Mouse (Mus musculus): Measurements from ENCODE around the gene Plcd1. TPM values are rescaled to one million over a fixed set of nuclear protein-coding genes. Genes with fewer than 3 reads are reported as not detected.

The Plcd1 gene
- polyA plus RNA-seq, 1 experiment from 2014 or later: 35.3 TPM

- Histone ChIP-seq H3K4me1 (replicated peaks; ENCODE audit: control insufficient read depth, insufficient read depth) (no peaks in the 10 kb centered on the region), H3K27ac (replicated peaks) (no peak overlapping the region), H3K36me3 (ENCODE audit: control insufficient read depth, insufficient read depth, low read length) (no peaks in the 10 kb centered on the region; the same call in 1 of the 2 replicates), H3K9ac (ENCODE audit: low read length) (no peak overlapping the region), H3K9me3 (ENCODE audit: control insufficient read depth, low read length) (no peaks in the 10 kb centered on the region), H3K4me3 (ENCODE audit: low read depth, low read length) (no peak overlapping the region), H3K4me2 (replicated peaks; ENCODE audit: low read depth) (no peak overlapping the region), H3K27me3 (ENCODE audit: control insufficient read depth, insufficient read depth, low read length) (no peaks in the 10 kb centered on the region)
- TF ChIP-seq EP300 (optimal IDR thresholded peaks at IDR 0.05) (no peak), CTCF (IDR thresholded peaks at IDR 0.05; ENCODE audit: low read depth) (no peak)
- DNase-seq (ENCODE audit: low spot score) (no peak), ATAC-seq (ENCODE audit: low FRiP score, low TSS enrichment) (no peak)
- 75% methylated on average over 7 of the region's 7 CpGs for WGBS
Measured at GRCm38 (mm10) chr9:119021731-119022130, 71.6 kb downstream of the Plcd1 start.

Small RNA genes lying within 50 kb of the gene (microRNA-seq; reads per million reads assigned to microRNA genes)
- gene Mir26a-1: 15.4 reads per million, percentile 22 among the genes with 10 or more reads in this experiment

Other genes starting within 250 kb of the Plcd1 start
- gene Ctdspl, start 167.0 kb downstream of the Plcd1 start, polyA plus RNA-seq (2015; fragmentation: Nextera tagmentation; extraction: Ambion mirVana): 7.4 and 9.0 TPM in 2 replicates
- 55.0 and 61.3 TPM in 2 replicates for gene Vill, start 40.7 kb downstream of the Plcd1 start, polyA plus RNA-seq (2015; fragmentation: Nextera tagmentation; extraction: Ambion mirVana)
- gene Dlec1, start 9.0 kb upstream of the Plcd1 start, polyA plus RNA-seq (2015; fragmentation: Nextera tagmentation; extraction: Ambion mirVana): 0.18 TPM in 2 replicates
- 10.7 and 11.2 TPM in 2 replicates for gene Acaa1b, start 63.6 kb upstream of the Plcd1 start, polyA plus RNA-seq (2015; fragmentation: Nextera tagmentation; extraction: Ambion mirVana)
- not detected in 2 replicates for gene Gm47289, start 65.7 kb upstream of the Plcd1 start, polyA plus RNA-seq (2015; fragmentation: Nextera tagmentation; extraction: Ambion mirVana)
- 0.07 TPM in 1 of 2 replicates, not detected in the other for gene Slc22a13, start 115.6 kb upstream of the Plcd1 start, polyA plus RNA-seq (2015; fragmentation: Nextera tagmentation; extraction: Ambion mirVana)
- 8.7 and 9.7 TPM in 2 replicates for gene Oxsr1, start 228.9 kb upstream of the Plcd1 start, polyA plus RNA-seq (2015; fragmentation: Nextera tagmentation; extraction: Ambion mirVana)
- 181 and 193 TPM in 2 replicates for gene Acaa1a, start 246.2 kb upstream of the Plcd1 start, polyA plus RNA-seq (2015; fragmentation: Nextera tagmentation; extraction: Ambion mirVana)
- gene Myd88, start 247.9 kb upstream of the Plcd1 start, polyA plus RNA-seq (2015; fragmentation: Nextera tagmentation; extraction: Ambion mirVana): 40.8 and 41.5 TPM in 2 replicates

Data from stomach, postnatal 0 days (tissue).